Mouse (Mus musculus) neutrophil, adult 59 days (primary cell): Measurements from ENCODE around the gene Slc30a3. TPM values are rescaled to one million over a fixed set of nuclear protein-coding genes. Genes with fewer than 3 reads are reported as not detected.

ENCODE experiments used
- total RNA-seq, 2 experiments: library from RNA; stranded (reverse); gene quantifications; 1 replicate in 1 of 2; 2 replicates in 1 of 2; pipeline ENCODE4 v1.2.4; 2023

Slc30a3 gene
- not detected for total RNA-seq

GRCm38 (mm10) chr5:31108000-31108490, at the start of gene Slc30a3:
Slc30a3 (minus strand) TSS chr5:31108237.

DNA sequence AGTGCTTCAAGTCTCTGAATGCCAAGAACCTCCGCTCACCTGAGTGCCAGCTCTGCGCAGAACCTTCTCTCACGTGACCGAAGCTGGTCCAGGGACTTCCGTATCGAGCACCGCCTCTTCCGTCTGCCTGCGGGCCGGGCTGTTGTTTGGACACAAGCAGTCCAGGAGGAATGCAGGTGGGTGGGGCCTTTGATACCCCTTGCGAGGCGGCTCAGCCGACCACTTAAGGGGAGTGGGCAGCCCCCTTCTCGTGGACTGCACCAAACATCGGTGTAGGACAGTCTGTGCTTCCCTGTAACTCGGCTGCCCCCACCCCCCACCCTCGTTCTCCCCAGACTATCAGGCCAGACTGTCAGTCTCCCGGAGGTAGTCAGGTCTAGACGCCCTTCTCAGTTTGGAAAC, 46.1 kb upstream of the Slc30a3 start, which contains the start of gene Mpv17:
Gene Mpv17 (minus strand): TSS at position 100 of the 402 bp plus-strand sequence.

DNA sequence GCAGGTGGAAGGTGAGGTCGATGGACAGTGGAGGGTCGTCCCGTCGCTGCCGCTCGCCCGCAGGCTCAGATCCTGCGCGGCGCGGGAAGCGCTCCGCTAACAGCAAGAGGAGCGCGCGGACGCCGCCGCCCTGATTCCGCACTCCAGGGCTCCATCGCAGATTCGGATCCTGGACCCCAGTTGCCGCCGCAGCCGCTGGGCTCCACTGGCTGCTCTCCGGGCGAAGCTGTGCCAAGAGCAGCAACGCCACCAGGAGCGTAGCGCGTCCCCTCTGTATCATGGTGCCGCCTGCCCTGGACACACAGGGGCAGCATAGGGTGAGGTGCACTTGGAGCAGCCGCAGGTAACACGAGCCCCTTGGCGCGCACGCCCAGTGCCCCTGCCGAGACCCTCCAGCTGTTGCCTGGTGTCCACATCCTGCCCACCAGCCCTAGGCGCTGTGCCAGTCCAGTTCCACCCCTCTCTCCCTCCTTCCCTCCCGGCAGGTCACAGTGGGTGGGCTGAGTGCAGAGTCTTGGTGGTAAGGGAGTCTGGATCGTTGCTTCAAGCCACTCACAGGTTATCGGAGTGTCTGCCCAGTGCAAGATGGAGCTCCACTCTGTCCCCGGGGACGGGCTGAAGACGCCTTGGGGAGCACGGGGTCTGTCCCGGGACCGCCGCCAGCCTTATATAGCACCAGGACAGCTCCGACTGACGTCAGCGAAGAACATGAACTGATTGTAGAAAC, 30.4 kb upstream of the Slc30a3 start, which contains the start of gene Ucn:
Gene Ucn (minus strand): TSS at position 589 of the 727 bp plus-strand sequence.

DNA sequence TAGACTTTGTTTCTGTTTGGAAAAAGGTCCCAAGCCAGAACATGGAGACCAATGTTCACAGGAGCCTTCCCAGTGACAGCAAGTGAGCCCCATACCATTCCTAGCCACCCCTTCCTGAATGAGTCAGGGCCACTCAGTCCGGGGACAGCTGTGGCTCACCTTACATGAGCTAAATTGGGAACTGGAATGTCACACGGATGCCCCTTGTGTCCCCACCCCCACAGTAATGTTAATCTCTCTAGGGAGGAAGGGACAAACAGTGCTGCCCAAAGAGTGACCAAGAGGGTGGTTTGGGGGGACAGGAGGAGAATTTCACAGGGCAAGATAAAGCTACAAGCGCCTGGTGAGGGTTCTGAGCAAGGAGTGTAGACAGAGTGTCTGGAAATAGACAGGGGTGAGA, 8.3 kb upstream of the Slc30a3 start, which contains the start of gene Trim54:
Gene Trim54 (plus strand): TSS at position 359 of the 400 bp plus-strand sequence.

GRCm38 (mm10) chr5:31105814-31106335, 2.2 kb downstream of the Slc30a3 start, which contains the start of gene Dnajc5g:
Dnajc5g (plus strand) TSS chr5:31106285.

GRCm38 (mm10) chr5:31054261-31055215, 53.5 kb downstream of the Slc30a3 start, which contains the start of gene Cad:
Cad (plus strand) TSS chr5:31054780.

DNA sequence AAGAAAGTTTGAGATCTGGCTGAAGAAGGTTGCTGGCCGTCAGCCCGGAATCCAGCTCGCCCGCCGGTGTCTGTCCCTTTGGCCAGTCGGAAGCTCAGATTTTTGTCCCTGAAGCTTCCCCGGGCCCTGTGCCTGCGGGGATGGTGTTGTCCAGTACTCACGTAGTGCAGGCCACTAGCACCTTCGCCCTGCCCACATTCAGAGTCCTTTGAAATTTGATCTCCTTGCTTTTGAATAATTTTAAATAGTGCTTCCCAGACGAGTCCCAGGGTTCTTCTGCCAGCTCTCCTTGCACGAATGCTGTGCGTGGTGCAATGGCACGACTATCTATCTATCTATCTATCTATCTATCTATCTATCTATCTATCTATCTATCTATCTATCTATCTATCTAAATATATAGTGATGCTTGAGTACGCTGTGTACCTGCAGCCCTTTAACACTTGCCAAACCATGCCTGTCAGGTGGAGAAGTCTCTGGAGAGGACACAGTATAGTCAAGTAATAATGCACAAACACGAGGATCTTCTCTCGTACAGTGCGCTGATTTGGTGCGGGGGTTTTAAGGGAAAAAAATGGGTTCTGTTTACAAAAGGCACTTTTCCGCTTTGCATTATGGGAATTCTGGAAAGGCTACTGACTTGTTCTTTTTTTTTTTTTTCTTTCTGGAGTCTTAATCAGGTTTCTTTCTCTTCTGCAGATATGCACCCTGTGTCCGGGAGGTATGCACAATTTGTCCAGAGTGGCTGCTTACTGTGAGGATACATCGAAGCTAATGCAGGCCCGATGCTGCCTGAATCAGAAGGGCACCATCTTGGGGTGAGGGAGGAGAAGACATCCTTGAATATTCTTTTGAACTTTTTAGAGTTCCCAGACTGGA, 59.0 kb downstream of the Slc30a3 start, which contains the start of gene Slc5a6:
Gene Slc5a6 (minus strand): TSS at position 162 of the 879 bp plus-strand sequence.

DNA sequence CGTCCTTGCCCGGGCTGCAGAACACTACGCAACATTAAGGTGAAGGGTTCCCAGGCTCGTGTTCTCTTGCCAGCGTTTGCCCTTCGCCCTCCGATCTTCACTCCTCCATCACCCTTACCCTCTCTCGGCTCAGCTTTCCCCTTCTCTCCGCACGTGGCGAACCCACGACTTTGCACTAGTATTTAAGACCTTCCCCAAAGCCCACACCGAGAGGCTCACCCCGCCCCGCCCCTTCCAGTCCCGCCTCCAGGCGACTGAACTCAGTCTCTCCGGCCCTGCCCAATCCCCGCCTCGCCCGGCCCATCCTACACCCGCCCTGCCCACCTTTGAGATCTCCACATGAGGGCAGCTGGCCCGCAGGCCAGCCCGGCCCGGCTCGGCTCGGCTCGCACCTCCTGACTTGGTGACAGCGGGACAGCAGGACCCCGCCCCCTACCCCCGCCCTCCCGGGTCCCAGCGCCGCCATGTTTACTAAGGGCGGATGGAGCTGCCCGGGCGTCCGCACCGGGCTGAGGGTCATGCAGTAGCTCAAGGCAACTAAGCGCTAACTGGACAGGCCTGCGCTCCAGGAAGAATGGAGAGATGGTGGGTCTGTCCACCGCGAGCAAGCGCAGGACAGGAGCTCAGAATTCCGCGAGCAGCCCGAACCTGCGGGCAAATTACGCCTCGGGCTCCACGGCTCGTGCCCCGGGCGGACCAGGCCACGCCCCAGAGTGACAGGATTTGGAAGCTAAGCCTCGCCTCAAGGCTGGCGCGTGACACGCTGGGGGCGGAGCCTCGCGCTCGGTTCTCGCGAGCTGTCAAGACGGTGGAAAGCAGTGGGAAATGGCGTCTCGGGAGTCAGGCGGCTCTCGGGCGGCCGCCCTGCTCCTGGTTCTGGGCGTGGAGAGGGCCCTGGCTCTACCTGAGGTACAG, 59.9 kb downstream of the Slc30a3 start, which contains the start of gene Atraid:
Gene Atraid (plus strand): TSS at position 465 of the 915 bp plus-strand sequence.

Other genes starting within 250 kb of the Slc30a3 start
- gene Tmem214, start 240.2 kb downstream of the Slc30a3 start, total RNA-seq: 10 to 100 TPM; 26.1 to 28.0 TPM
- gene Agbl5, start 219.5 kb downstream of the Slc30a3 start, total RNA-seq: 1 to 10 TPM; 6.7 to 7.0 TPM
- gene Ost4, start 200.4 kb downstream of the Slc30a3 start, total RNA-seq: 100 to 1,000 TPM; 134 to 146 TPM
- 10 to 100 TPM; 30.1 to 37.7 TPM for gene Emilin1, start 194.8 kb downstream of the Slc30a3 start, total RNA-seq
- 10 to 100 TPM; 31.5 to 33.0 TPM for gene Khk, start 186.8 kb downstream of the Slc30a3 start, total RNA-seq
- gene Cgref1, start 162.6 kb downstream of the Slc30a3 start, total RNA-seq: not detected
- 100 to 1,000 TPM; 319 to 353 TPM for gene Preb, start 147.9 kb downstream of the Slc30a3 start, total RNA-seq
- not detected for gene Tcf23, start 139.6 kb downstream of the Slc30a3 start, total RNA-seq
- gene Atraid, start 59.9 kb downstream of the Slc30a3 start, total RNA-seq: 10 to 100 TPM; 17.9 to 23.8 TPM
- 1 to 10 TPM; 2.4 to 3.2 TPM for gene Slc5a6, start 59.3 kb downstream of the Slc30a3 start, total RNA-seq
- gene Cad, start 53.5 kb downstream of the Slc30a3 start, total RNA-seq: 10 to 100 TPM; 17.6 to 19.8 TPM
- not detected for gene Dnajc5g, start 2.0 kb downstream of the Slc30a3 start, total RNA-seq
- not detected for gene Trim54, start 8.5 kb upstream of the Slc30a3 start, total RNA-seq
- not detected for gene Ucn, start 30.6 kb upstream of the Slc30a3 start, total RNA-seq
- 10 to 100 TPM in 1 of 2 experiments, 1 to 10 TPM in 1; 8.7 to 11.5 TPM for gene Mpv17, start 46.0 kb upstream of the Slc30a3 start, total RNA-seq
- gene Gm29609, start 71.7 kb upstream of the Slc30a3 start, total RNA-seq: 1 to 10 TPM in 1 of 2 experiments, under 1 TPM in 1; 0.56 to 1.1 TPM
- 10 to 100 TPM; 72.0 to 74.7 TPM for gene Gtf3c2, start 71.9 kb upstream of the Slc30a3 start, total RNA-seq
- 10 to 100 TPM; 48.7 to 57.6 TPM for gene Snx17, start 85.0 kb upstream of the Slc30a3 start, total RNA-seq
- gene Eif2b4, start 85.2 kb upstream of the Slc30a3 start, total RNA-seq: 10 to 100 TPM; 21.2 to 27.4 TPM
- gene Zfp513, start 94.1 kb upstream of the Slc30a3 start, total RNA-seq: 10 to 100 TPM; 27.5 to 31.2 TPM
- 10 to 100 TPM; 78.2 to 80.5 TPM for gene Ppm1g, start 112.5 kb upstream of the Slc30a3 start, total RNA-seq
- 100 to 1,000 TPM; 185 to 192 TPM for gene Nrbp1, start 132.6 kb upstream of the Slc30a3 start, total RNA-seq
- gene Gm9970, start 133.0 kb upstream of the Slc30a3 start, total RNA-seq: 1 to 10 TPM in 1 of 2 experiments, not detected in 1; 2.6 TPM
- 10 to 100 TPM; 11.2 TPM for gene Krtcap3, start 143.5 kb upstream of the Slc30a3 start, total RNA-seq
- gene Ift172, start 182.9 kb upstream of the Slc30a3 start, total RNA-seq: 10 to 100 TPM in 1 of 2 experiments, 1 to 10 TPM in 1; 9.8 to 11.8 TPM
- gene Fndc4, start 187.8 kb upstream of the Slc30a3 start, total RNA-seq: not detected
- not detected for gene Gckr, start 189.2 kb upstream of the Slc30a3 start, total RNA-seq